Mouse (Mus musculus) liver, embryonic 14.5 days (tissue): ENCODE data around the gene Mbnl2.

Experiments used
- CTCF ChIP-seq: IDR thresholded peaks from 2 replicates; pipeline ENCODE4 v1.5.1; 2016; ENCODE audit warnings: antibody characterized with exemption, low read depth, control low read depth
- EP300 ChIP-seq: IDR thresholded peaks from 2 replicates; pipeline ENCODE4 v1.6.1; 2016; ENCODE audit warnings: antibody characterized with exemption, low read depth

- TF ChIP-seq CTCF (no peak), EP300 (no peak)
These were observed 119.4 kb downstream of the Mbnl2 start for GRCm38 (mm10) chr14:120394827-120395226.
